Mouse (Mus musculus) c-Kit-positive CD71-positive TER-119-positive erythroid progenitor cells, embryonic 14.5 days (primary cell): ENCODE measurements around the gene Tufm.

Source experiments
- DNase-seq: peaks from one replicate; pipeline ENCODE4 v3.0.0-alpha.2; 2013; ENCODE audit warnings: low spot score

Gene Tufm

DNA sequence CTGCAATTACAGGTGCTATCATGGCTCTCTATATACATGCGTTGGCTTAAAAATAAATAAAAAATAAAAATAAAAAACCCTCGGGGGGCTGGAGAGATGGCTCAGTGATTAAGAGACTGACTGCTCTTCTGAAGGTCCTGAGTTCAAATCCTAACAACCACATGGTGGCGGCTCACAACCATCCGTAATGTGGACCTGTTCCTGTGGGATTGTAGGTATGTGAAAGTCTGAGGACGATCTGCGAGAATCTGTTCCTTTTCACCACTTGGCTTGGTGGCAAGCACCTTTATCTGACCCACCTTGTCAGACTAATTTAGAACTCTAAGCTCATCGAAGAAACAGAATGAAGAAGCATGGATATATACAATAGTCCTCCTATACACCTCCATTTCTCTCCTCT lies 12.3 kb downstream of the Tufm start:
- no peak for DNase-seq

DNA sequence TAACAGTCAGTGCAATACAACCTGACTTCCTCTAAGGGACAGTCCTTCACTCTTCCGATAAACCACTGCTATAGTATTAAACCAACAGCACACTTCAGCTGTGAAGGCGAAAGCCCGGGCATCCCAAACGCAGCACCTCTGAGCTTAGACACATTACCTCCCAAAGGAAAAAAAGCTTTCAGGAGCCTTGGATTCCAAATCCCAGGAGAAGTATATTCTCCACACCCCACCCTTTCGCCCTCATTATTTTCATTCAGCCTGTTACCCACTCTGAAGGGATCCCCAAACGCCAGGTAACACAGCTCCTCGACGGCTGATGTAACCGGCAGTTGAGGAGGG lies 14.5 kb downstream of the Tufm start:
- DNase-seq: no peak

DNA sequence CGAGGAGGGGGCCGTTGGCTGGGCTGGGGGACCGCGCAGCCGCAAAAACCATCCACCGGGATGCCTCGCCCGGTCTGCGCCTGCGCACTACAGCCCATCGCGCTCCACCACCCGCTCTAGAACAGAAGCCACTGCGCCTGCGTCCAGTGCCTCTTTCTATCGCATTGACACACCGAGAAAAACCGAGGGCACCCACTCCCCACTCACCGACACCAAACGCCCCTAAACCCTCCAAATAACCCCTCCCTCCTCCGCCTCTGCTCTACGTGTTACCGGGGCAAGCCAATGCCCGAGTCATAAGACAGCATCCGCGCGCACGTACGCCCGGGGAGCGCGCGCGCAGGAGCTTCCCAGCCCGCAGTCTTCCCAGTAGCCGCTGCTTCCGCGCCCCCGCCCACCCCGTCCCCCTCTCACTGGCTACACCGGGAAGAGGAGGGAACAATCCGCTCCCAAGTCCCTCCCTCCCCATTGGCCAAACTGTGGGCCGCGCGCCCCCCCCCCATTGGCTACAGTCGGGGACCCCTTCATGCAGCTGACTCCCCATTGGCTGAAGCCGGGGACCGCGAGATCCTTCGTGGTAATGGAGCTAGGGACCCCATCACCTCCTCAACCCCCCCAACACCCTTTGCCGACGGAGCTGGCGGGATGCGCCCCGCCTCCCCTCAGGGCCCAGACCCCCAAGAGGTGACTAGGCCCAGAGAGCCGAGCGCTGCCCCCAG lies 15.0 kb downstream of the Tufm start:
- DNase-seq: peak; percentile 90

DNA sequence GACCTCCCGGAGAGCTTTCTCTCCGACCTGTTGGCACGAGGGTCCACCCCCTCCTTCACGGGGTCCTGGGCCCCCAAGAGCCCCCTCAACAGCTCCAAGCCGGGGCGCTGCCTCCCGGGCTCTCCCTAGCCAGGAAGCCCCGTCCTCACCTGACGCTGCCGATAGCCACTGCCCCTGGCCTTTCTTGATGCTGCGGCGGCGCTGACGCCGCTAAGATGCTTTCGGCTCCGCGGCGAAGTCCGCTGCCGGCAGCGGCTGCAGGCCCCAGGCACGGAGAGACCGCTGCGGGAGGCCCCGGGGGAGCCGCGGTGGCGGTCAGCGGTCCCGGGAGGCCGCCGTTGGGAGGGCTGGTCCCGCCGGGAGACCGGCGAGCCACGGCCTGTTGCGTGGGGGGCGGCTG lies 15.6 kb downstream of the Tufm start:
- DNase-seq: no peak

DNA sequence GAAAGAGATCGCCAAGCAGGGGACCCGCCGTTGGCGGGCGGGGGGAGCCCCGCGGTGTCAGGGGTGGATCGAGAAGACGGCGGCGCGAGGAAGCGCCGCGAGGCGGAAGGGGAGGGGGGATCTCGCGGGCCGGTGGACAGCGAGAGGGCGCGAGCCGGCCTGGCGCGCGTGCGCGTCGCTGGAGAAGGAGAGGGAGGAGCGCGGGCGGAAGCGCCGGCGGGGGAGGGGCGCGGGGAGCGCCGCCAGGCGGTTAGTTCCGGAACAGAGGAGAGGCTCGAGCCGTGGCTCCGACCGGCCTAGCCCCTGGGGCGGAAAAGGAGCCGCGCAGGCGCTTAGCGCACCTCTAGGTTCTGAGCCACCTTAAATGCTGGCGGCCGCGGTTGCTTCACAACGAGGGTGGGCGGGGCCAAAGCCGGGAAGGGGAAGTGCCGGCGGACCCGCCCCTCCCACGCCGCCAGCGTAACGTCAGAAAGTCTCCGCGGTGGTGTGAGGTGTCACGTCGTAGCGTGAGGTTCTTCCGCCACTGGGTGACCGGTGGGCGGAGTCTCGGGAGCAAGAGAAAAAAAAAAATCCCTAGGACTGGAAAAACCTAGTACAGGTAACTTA lies 16.2 kb downstream of the Tufm start, which contains the start of gene Atxn2l:
Gene Atxn2l (minus strand): TSS at position 165 of the 606 bp plus-strand sequence.
- DNase-seq: peak; percentile 96

DNA sequence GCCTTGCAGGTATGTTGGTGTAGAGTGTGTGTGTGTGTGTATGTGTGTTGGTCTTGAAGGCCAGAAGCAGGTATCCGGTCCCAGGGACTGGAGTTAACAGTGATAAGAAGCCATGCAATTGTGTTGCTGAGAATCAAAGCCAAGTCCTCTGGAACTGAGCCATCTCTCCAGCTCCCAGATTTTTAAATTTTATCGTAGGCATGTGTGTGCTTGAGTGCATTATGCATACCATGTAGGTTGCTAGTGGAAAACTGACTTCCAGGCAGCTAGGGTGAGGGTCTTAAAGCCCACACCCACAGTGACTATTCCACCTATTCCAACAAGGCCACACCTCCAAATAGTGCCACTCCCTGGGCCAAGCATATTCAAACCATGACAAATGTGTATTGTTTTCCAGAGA lies 17.8 kb downstream of the Tufm start:
- DNase-seq: no peak

DNA sequence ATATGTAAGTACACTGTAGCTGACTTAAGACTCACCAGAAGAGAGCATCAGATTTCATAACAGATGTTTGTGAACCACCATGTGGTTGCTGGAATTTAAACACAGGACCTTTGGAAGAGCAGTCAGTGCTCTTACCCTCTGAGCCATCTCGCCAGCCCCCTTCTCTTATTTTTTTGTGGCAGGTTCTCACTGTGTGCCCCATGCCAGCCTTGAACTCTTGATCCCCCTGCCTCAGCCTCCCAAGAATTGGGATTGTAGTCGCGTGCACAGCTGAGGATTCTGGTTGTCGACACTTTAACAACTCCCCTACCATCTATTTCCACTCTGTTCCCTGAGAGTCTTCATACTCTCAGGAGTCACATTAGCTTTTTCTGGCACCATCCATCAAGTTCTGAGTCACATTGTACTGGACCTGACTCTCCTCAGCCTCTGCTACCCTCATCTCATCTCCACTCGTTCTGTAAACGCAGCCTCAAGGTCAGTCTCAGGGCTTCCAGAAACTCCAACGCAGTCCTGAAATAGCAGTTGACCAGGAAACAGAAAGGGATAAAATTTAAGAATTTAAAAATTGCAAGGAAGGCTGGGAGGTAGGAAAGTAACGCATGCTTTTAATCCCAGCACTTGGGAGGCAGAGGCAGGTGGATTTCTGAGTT lies 20.1 kb downstream of the Tufm start:
- DNase-seq: no peak

DNA sequence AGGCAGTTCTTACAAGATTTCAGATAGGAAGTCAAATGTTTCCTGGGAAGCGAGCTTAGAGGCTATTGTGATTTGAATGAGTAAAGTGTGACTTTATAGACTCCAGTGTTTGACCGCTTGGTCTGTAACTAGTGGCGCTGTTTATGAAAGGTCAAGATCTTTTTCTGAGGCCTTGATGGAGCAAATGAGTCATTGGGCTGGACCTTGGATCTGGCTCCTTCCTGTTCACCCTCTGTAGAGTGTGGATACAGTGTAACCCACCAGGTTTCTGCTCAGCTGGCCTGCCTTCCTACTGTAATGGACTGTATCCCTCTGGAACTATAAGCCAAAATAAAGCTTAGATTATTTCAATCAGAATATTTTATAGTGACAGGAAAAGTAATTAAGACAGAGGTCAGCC lies 24.1 kb downstream of the Tufm start:
- no peak for DNase-seq

DNA sequence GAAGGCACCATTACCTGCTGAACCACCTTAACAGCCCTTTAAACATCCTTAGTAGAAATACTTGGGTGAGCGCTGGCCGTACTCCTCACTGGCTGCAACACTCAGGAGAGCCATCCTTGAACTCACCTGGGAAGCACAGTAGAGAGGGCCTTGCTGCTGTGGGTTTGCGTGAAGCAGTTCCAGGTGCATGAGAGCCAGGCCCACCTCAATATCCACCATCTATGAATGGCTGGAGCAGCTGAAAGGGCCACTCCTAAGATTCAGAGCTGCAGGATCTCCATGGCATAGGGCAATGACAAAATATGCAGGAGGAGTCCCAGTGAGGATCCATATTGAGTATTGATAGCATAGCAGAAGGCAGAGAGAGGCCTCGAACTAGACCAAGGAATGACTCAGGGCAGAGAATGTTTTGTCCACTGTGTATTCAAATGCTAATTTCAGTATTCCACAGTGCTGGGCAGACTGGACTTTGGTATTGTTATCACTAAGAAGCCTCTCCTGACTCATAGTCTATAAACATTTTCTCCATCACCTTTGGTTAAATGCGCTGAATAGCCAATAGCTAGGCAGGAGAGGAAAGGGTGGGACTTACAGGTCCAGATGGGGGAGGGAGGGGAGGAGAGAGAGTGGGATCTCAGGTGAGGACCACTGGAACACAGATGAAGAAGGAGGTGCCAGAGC lies 31.2 kb downstream of the Tufm start:
- no peak for DNase-seq

DNA sequence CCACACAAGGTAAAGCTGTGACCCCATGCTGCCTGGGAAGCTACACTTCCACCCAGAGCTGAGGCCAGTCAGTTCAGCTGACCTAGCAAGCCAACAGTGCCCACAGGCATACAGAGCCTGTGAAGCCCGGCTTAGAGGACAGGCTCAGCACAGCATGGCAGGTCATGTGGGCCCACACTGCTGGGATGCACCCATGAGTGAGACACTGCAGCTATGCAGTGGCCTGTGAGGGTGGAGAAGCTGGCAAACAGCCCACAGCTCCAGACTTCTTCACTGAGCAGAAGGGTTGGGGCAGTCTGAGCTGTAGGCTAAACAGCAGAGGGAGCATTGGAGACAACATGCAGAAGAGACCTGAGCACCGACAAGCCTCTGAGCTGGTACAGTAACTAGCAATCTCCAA lies 32.4 kb downstream of the Tufm start:
- DNase-seq: no peak

DNA sequence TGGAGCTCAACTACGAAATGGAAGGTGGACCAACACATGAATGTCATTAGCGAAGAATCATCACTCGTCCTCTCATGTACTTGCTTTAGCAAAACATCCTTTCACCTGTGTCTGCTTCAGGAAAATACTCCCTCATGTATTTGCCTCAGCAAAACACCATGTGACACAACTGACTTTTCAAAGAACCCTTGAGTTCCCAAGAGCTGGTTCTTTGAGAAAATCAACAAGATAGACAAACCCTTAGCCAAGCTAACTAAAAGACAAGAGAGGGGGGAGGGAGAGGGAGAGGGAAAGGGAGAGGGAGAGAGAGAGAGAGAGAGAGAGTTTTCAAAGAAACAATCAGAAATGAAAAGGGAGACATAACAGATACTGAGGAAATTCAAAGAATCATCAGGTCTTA lies 36.2 kb downstream of the Tufm start:
- DNase-seq: no peak

DNA sequence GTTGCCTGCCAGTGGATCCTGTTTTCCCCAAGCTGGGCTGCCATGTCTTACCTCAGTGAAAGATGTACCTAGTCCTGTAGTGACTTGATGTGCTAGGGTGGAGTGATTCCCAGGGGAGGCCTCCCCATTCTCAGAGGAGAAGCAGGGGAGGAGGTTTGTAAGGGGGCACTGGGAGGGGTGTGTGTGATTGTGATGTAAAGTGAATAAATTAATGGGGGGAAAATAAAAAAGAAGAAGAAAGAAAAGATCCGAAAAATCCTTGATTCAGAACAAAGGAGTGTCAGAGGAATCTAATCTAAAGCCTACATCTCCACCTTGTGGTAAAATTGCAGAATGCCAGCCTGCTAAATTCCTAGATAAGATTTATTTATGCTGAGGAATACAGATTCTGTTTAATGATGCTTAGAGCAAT lies 41.0 kb downstream of the Tufm start:
- peak; percentile 42 for DNase-seq

DNA sequence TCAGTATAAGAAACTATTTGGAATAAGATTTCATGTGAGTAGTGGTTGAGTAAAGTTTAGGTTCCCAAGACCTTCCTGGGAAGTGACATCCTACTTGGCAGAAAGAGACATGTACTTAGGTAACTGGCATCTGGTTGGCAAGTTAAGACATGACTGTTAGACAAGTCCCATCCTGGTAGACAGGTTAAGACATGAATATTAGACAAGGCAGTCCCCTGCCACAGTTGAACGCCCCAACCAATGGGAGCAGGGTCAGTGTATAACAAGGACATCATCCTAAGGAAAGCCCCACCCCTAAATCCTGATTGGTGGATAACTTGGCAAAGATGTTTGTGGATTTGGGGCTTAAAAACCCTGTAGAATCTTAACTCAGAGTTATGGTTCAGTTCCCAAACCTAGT lies 46.3 kb downstream of the Tufm start:
- no peak for DNase-seq

DNA sequence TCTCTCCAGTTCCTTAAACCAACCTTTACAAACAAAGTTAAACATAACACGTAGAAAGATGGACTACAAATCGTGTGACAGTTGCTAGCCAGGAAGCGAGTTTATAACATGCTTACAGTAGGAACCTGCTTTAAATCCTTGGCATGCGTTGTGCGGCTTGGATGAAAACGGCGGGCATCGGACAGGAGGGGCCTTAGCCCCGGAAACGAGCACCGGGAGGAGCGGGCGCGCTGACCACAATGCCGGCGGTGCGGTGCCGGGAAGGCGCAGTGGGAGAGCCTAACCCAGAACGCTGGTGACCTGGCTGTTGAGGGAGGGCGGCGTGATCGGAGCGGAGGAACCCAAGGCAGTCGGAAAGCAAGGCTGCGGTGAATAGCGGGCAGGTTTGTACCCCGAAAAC lies 48.6 kb downstream of the Tufm start:
- DNase-seq: no peak

DNA sequence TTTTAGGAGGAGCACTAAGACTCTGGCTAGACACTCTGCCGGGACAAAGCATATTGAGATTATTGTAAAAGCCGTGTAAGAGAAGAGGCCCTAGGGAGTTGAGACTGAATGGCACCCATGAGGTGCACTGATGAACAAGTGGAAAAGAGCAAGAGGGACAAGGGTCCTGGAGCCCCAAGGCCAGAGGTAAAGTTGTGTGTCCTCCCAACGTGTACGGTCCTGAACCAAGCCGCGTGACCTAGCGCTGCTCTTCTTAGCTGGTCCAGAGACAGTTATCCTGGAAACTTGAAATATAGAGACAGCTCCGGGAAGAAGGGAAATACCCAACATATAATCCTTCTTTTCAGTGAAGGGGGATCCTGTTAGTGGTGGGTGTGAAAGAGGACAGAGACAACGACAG lies 49.3 kb downstream of the Tufm start:
- DNase-seq: no peak

DNA sequence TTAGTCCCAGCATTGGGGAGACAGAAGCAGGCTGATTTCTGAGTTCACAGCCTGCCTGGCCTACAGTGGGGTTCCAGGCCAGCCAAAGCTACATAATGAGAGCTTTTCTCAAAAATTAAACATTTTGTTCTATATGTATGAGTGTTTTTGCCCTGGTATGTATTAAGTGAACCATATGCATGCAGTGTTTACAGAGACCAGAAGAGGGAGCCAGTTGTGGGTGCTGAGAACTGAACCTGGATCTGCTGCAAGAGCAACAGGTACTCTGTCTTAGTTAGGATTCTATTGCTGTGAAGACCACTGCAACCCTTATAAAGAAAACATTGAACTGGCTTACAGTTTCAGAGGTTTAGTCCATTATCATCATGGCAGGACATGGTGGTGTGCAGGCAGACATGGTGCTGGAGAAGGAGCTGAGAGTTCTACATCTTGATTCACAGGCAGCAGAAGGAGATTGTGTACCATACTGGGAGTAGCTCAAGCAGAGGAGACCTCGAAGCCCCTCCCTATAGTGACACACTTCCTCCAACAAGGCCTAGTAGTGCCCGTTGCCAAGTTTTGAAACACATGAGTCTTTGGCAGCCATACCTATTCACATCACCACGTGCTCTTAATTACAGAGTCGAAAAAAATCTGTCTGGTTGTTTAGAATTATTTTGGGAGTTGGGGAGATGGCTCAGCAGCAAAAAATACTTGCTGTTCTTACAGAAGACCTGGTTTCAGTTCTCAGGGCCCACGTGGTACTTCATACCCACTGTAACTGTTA lies 50.8 kb downstream of the Tufm start:
- DNase-seq: peak; percentile 50
